Mouse (Mus musculus): ENCODE measurements around the gene Pip5k1b. TPM values are rescaled to one million over a fixed set of nuclear protein-coding genes. Genes with fewer than 3 reads are reported as not detected.

The Pip5k1b gene
- total RNA-seq, 2 experiments from 2014 or later: 28.9 to 29.9 TPM

DNA sequence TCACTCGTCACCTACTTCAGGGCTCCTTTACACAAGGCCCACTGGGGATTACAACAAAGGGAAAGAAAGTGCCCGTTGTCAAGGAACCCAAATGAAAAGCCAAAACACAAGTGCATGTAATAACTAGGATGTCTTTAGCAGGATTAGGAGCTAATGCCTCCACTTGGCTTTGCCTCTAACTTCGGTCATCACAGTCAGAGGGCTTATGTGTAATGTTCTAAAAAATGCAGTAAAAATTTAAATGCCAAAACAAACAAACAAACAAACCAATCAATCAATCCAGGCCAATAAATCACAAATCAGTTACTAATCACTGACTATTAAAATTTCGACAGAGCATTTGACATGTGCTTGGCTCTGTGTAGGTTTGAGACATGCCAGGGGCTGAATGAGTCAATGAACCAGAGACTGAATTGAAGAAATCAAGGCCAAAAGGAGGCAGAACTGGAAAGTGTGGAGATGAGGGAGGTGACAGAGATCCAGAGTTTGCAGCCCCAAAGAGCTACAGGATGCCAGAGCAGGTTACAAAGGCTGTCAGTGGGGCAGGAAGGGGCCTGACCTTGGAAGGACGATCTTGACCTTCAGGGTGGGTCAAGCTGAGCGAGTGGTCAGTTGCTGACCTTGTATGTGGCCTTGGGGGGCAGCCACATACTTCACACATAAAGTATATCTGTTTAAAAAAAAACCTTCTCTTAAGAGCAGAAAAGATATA lies 100.3 kb downstream of the Pip5k1b start:
- no peak for DNase-seq (ENCODE audit: extremely low spot score in 1 of 2, low spot score in 2 of 2)
- intact Hi-C loops (cut with DNase I): no loop called here
- Histone ChIP-seq H3K4me3 (no peak overlapping the region), H3K27ac (no peak overlapping the region)
- no peak for TF ChIP-seq CTCF (IDR thresholded peaks at IDR 0.05)

DNA sequence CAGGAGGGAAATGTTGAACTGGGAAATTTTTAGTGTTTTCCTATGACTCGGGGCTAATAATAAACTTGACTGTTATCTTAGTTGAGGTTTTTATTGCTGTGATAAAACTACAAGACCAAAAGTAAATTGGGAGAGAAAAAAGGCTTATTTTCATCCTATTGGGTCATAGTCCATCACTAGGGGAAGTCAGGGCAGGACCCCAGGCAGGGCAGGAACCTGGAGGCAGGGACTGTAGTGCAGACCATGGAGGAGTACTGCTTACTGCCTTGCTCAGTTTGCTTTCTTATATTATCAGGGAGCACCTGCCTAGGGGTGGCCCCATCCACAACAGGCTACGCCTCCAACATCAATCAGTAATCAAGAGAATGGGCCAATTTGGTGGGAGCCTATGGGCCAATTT lies 101.2 kb downstream of the Pip5k1b start:
- Histone ChIP-seq H3K27ac (no peak overlapping the region), H3K4me3 (no peak overlapping the region)
- no peak for DNase-seq (ENCODE audit: extremely low spot score in 1 of 2, low spot score in 2 of 2)
- TF ChIP-seq CTCF (IDR thresholded peaks at IDR 0.05): no peak
- intact Hi-C loops (cut with DNase I): no loop called here

DNA sequence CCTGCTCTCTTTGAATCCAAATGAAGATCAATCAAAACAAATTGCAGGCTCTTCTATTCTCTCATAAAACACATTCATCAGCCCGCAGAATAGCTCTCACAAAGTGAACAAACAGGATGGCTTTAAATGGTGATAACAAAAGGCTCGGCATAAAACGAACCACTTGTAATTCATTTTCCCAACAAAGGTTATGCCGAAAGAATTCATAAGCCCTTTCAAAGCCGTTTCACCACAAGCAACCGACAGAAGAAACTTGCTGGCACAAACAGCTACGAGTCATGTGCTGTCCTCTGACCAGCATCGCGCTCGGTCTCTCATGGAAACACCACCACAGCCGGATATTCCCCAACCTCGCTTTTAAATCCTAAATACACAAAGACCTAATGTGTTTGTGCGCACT lies 102.3 kb downstream of the Pip5k1b start:
- no peak for DNase-seq (ENCODE audit: extremely low spot score in 1 of 2, low spot score in 2 of 2)
- H3K4me3 ChIP-seq: peak overlapping the region; percentile 18; the same call in 1 of the 2 replicates
- H3K27ac ChIP-seq: peak overlapping the region; percentile 34; the same call in 1 of the 2 replicates

GRCm38 (mm10) chr19:24452441-24452898 lies 103.2 kb downstream of the Pip5k1b start:
- intact Hi-C loops (cut with DNase I): no loop called here
- Histone ChIP-seq H3K4me3 (no peak overlapping the region), H3K27ac (peak overlapping the region; percentile 54; the same call in 1 of the 2 replicates)
- TF ChIP-seq CTCF (IDR thresholded peaks at IDR 0.05): no peak; the same call in none of the 2 replicates
- no peak for DNase-seq (ENCODE audit: extremely low spot score in 1 of 2, low spot score in 2 of 2)

More for the DNA sequence above, 102.3 kb downstream of the Pip5k1b start:
- no peak for TF ChIP-seq CTCF (IDR thresholded peaks at IDR 0.05)
- intact Hi-C loops (cut with DNase I): no loop called here

GRCm38 (mm10) chr19:24451626-24452025 lies 104.0 kb downstream of the Pip5k1b start:
- no peak overlapping the region for H3K27ac ChIP-seq
- intact Hi-C loops (cut with DNase I): no loop called here
- no peak for DNase-seq (ENCODE audit: extremely low spot score in 1 of 2, low spot score in 2 of 2)
- no peak overlapping the region for H3K4me3 ChIP-seq
- TF ChIP-seq CTCF (IDR thresholded peaks at IDR 0.05): no peak; the same call in 1 of the 2 replicates

DNA sequence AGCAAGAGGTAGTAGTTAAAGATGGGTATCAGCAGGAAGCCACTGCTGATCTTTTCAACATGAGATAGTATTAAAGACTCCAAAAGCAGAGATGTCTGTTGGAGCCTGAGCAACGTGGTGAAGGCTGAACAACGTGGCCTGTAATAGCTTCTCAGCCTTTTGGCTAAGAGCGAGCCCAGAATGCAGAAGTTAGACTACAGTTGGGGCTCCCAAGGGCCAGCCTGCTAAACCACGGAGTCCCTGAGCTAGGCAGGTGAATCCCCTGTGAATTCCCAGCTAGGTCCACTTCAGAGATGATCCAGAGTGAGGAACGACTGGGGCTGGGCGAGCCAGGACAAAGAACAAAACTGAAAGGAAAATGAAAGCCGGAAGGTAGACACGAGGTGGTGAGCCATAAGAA lies 104.9 kb downstream of the Pip5k1b start:
- intact Hi-C loops (cut with DNase I): no loop called here
- H3K4me3 ChIP-seq: no peak overlapping the region
- H3K27ac ChIP-seq: no peak overlapping the region
- no peak for DNase-seq (ENCODE audit: extremely low spot score in 1 of 2, low spot score in 2 of 2)
- TF ChIP-seq CTCF (IDR thresholded peaks at IDR 0.05): no peak

GRCm38 (mm10) chr19:24444322-24444721 lies 111.3 kb downstream of the Pip5k1b start:
- DNase-seq (ENCODE audit: extremely low spot score in 1 of 2, low spot score in 2 of 2): no peak
- Histone ChIP-seq H3K4me3 (no peak overlapping the region), H3K27ac (no peak overlapping the region)
- intact Hi-C loops (cut with DNase I): no loop called here
- no peak for TF ChIP-seq CTCF (IDR thresholded peaks at IDR 0.05)

DNA sequence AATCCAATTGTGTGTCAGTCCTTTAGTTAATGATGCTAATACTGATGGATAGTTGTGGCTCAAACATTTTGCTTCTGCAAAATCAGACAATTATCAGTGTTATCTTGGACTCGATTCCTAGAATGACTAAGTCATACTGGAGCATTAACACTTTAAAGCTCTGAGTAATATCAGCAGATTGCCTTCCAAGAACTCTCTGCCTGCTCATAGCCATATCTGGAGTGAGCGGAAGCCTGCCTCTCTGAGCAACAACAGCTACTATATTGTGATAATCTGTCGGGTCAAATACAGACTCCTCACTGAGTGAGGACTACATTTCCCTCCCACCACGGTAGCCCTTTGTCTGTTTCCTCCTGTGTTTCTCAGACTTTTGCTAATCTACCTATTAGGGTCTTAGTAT lies 116.0 kb downstream of the Pip5k1b start:
- TF ChIP-seq CTCF (IDR thresholded peaks at IDR 0.05): no peak
- DNase-seq (ENCODE audit: extremely low spot score in 1 of 2, low spot score in 2 of 2): no peak
- Histone ChIP-seq H3K4me3 (no peak overlapping the region), H3K27ac (no peak overlapping the region)
- intact Hi-C loops (cut with DNase I): no loop called here

DNA sequence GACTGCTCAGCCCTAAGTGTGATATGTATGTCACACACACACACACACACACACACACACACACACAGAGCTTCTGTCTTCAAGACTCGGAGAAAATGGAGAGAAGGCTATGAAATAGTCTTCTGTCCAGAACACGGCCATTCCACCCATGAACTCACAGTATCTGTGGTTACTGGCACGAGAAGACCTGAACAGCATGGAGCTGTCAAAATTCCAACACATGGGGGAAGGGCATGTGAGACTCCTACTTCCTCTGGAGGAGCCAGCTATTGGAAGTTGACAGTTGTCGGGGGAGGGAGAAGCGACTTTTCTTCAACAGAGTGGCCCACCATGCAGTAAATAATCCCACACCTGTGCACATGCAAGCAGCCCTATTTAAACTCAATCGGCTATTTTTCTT lies 121.4 kb downstream of the Pip5k1b start:
- H3K27ac ChIP-seq: no peak overlapping the region
- DNase-seq (ENCODE audit: extremely low spot score in 1 of 2, low spot score in 2 of 2): no peak
- intact Hi-C loops (cut with DNase I): no loop called here
- TF ChIP-seq CTCF (IDR thresholded peaks at IDR 0.05): no peak
- no peak overlapping the region for H3K4me3 ChIP-seq

DNA sequence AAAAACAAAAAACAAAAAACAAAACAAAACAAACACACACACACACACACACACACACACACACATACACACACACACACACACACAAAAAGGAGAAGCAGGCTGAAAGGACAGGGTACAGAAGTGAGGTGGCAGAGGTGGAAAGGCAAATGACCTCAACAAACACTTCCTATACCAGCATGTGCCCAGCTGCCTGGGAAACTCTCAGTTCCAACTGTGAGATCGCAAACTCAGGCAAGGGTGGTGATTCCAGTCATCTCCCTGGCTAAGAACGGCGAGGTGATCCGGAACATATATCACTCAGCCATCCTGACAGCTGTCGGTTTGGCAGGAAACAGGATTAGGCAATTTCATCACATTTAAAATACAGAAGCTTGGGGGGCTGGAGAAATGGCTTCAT lies 123.2 kb downstream of the Pip5k1b start:
- Histone ChIP-seq H3K27ac (no peak overlapping the region), H3K4me3 (no peak overlapping the region)
- no peak for TF ChIP-seq CTCF (IDR thresholded peaks at IDR 0.05)
- intact Hi-C loops (cut with DNase I): no loop called here
- DNase-seq (ENCODE audit: extremely low spot score in 1 of 2, low spot score in 2 of 2): no peak

DNA sequence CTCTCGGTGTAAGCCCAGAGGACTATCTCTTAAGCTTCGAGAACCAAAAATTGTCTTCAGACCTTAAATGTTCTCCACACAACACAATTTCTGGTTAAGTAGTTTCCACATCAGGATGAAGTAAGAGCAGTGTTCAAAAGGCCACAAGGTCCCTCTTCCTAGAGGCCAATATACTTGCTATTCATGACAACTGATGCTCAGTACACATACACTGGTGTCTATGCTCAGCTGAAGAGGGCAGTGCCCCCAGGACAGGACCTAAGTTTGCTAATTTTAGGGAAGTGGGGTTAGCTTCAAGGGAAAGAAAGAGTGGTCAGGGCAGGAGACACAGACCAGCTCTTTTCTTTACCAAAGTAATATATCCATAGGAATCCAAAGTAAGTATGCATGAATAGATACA lies 124.3 kb downstream of the Pip5k1b start:
- no peak for TF ChIP-seq CTCF (IDR thresholded peaks at IDR 0.05)

GRCm38 (mm10) chr19:24428011-24428410 lies 127.7 kb downstream of the Pip5k1b start:
- no peak overlapping the region for H3K4me3 ChIP-seq
- no peak for DNase-seq (ENCODE audit: extremely low spot score in 1 of 2, low spot score in 2 of 2)
- TF ChIP-seq CTCF (IDR thresholded peaks at IDR 0.05): no peak
- no peak overlapping the region for H3K27ac ChIP-seq
- intact Hi-C loops (cut with DNase I): no loop called here

More for the DNA sequence above, 124.3 kb downstream of the Pip5k1b start:
- intact Hi-C loops (cut with DNase I): no loop called here
- Histone ChIP-seq H3K27ac (no peak overlapping the region), H3K4me3 (no peak overlapping the region)
- DNase-seq (ENCODE audit: extremely low spot score in 1 of 2, low spot score in 2 of 2): no peak

- H3K27ac ChIP-seq: no peak overlapping the region
- H3K4me3 ChIP-seq: no peak overlapping the region
- TF ChIP-seq CTCF (IDR thresholded peaks at IDR 0.05): no peak
- DNase-seq (ENCODE audit: extremely low spot score in 1 of 2, low spot score in 2 of 2): no peak
- intact Hi-C loops (cut with DNase I): no loop called here
These were observed 128.4 kb downstream of the Pip5k1b start for GRCm38 (mm10) chr19:24427258-24427657.
